Mouse (Mus musculus) retina, adult 2 months (tissue): Measurements from ENCODE around the gene Wiz.

Experiments used
- DNase-seq: peaks from one replicate; pipeline ENCODE4 v3.0.0-alpha.2; 2012; ENCODE audit warnings: low read depth, low spot score

Wiz gene

DNA sequence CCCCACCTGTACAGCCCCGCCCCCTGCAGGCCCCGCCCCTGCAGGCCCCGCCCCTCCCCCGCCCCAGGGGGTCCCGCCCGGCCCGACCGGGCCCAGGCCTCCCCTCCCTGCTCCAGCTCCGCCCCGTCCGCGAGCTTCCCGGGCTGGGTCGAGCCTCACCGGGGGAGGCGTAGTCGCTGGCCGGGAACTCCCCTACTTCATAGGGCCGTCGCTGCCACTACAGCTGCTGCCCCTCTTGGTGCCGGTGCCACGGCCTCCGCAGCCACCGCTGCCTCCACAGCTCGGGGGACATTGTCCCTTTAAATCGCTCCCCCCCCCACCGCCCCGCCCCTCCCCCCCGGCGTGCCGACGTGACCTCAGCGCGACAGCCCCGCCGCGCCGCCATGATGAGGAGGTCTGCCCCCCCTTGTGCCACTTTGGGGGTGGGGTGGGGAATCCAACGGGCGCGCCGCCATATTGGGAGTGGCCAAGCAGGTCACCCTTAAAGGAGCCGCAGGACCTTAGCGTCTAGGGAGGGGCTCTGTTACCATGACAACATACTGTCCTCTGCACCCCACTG lies at the start of gene Wiz:
Gene Wiz (minus strand): TSS at position 339 of the 559 bp plus-strand sequence.
- DNase-seq = peak; percentile 86

DNA sequence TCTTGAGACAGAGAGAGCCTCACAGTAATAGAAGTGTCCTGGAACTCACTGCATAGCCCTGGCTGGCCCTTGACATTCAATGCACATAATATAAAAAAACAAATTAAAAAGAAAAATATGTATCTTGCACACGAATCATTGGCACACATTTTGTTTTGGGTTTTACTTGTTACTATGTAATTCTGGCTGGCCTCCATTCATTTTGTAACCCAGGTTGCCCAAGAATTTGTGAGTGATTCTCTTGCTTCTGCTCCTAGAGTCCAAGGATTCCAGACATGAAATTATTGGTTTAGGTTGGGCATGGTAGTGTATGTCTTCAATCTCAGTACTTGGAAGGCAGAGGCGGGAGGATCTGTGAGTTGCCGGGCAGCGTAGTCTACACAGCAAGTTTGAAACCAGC lies 47.9 kb upstream of the Wiz start:
- no peak for DNase-seq

DNA sequence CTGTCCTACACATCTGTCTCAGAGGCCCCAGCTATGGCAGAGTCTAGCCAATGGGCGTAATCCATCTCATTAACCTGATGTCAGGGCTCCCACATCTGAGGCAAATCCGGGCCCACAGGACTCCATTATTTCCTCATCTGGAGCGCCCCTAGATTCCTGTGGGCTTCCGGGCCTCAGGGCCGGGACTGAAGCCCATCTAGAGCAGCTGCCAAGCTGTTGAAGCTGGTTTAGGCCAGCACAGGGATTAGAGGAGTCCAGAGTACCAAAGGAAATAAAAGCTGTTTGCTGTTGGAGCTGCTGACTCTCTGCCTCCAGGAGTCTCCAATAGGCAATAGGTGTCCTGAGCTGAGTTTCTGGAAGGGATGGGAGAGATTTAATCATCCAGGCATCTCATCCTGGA lies 45.9 kb upstream of the Wiz start:
- DNase-seq = no peak

GRCm38 (mm10) chr17:32434324-32434723 lies 45.1 kb upstream of the Wiz start:
- no peak for DNase-seq

DNA sequence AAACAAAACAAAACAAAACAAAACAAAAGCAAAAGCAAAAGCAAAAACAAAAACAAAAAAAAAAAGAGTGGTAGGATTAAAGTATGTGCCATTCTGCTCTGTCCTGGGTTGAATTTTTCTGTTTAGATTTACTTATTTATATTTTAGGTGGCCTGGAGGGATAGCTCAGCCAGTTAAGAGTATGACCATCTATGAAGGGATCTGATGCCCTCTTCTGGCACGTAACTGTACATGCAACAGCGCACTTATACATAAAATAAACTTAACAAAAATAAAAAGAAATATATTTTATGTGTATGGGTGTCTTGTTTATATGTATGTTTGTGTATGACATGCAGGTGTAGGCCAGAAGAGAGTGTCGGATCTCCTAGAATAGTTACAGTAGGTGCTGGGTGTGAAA lies 42.7 kb upstream of the Wiz start:
- no peak for DNase-seq

DNA sequence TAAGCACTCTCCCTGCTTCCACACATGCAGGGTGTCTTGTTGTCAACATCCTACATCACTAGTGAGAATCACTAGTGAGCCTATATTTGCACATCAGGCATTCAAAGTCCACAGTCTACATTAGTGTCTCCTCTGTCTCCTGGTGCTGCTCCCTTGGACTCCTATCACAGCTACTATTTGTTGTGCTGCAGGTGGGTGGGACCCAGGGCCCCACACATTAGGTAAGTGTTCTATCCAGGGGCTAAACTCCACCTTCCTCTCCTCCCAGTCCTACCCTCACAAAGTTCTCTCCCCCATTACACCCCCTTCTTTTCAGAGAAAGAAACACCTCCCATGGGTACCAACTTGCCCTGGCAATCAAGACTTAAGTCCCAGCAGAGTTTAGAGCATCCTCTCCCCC lies 37.4 kb upstream of the Wiz start:
- DNase-seq = no peak

DNA sequence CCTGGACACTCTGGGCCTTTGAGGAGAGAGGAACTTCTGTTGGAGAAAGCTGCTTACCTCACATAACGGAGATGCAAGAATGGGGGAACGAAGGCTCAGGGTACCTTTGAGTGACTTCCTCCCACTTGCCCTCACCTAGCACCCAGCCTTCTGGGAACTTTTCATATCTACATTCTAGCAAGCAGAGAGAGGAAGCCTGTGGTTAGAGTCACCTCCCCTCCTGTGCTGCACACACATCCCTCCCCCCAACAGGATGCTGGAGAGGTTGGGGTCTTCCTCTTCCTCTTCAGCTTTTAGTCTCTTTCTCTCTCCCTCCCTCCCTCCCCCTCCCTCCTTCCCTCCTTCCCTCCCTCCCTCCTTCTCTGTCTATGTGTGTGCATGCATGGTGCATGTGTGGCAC lies 34.8 kb upstream of the Wiz start, which contains the start of gene Pglyrp2:
Gene Pglyrp2 (minus strand): TSS at position 134 of the 400 bp plus-strand sequence.
- DNase-seq = no peak

DNA sequence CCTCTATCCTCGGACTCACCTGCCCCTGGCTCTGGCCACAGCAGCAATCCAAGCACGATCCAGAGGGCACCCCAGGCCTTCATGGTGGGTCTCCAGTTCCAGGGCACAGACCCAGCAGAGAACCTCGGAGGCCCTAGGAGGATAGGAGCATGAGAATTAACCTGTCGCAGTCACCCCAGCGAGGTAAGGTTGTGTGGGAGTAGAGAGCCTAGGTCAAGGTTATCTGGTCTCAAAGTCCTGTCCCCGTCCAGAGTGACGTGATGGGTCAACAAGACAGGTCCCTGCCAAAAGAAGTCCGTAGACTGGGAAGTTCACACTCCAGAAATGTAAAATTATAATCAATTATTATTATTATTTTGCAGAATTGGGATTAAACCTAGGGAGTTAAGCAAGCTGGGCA lies 31.5 kb upstream of the Wiz start:
- no peak for DNase-seq

- DNase-seq = no peak
Observed at GRCm38 (mm10) chr17:32419989-32420388, 30.8 kb upstream of the Wiz start.

DNA sequence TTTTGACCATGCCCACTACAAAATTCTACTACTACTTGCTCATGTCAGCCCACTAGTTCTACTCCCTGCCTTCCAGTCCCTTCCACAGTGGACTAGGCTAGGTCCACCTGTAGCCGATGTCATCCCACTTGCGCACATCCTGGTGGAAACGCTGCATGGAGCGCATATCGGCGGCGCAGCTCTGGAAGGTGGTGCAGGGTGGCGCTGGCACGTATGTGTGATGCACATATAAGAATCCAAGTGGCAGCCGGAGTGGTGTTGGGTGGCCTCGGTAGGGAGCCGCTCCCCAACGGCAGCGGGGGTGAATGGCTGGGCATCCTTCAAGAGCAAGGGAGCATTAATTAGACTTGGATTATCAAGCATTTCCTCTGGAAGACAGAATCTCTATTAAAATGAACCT lies 27.5 kb upstream of the Wiz start:
- no peak for DNase-seq

DNA sequence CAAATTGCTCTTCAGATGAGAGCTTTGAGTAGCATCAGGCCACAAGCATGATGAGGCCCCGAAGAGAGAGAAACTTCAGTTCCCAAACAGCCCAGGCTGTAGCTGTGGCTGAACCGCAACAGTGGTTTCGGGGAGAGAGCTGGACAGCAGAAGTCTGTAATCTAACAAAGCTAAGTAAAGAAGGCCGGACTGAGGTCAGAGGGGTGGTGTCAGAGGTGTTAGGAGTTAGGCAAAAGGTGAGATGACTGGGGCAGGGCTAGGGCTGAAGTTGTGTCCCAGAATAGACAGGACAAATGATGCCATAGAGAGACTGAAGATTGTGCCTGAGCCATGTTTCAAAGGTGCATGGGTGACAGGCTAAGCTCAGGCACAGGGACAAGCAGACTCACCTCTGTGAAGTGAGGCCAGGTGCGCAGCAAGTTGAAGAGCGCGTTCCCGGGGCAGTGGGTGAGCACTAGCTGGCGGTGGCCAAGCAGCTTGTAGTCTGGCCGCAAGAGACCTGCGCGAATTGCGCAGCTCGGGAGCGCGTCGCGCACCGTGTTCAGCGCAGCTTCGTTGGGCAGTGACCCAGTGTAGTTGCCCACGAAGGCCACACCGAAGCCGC lies 26.3 kb upstream of the Wiz start:
- no peak for DNase-seq

DNA sequence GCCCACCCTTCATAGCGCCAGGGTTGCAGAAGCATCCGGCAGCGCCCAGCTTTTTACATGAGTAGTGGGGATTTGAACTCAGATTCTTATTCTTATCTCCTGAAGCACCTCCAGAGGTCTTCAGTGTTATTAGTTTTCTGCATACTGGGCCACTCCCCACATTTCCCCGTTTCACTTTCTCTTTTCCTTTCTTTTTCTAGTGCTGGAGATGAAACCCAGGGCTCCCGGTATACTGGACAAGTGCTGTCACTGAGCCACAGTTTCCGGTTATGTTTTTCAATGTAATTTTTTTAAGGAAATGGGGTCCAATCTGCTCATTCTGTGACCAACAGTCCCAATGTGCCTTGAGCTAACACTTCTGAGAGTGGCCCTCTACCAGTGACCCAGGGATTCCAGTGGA lies 22.7 kb upstream of the Wiz start:
- no peak for DNase-seq

DNA sequence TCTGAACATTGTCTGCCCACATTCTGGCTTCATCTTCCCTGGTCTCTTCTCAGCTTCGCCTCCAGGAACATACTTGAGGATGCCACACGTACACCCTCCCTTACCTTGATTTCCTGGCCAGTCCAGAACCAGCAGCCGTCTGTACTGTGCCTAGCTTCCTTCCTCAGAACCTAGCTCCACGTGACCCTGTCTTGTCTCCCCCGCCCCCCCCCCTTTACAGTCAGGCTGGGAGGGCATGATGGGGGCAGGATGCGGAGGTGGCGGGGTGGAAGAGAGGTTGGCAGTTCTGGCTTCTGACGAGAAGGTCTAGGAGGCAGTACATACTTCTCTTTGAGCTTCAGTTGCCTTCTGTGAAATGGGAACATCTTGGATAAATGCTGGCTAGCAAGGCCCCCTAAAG lies 14.2 kb upstream of the Wiz start, which contains the start of gene Rasal3:
Gene Rasal3 (minus strand): TSS at position 167 of the 400 bp plus-strand sequence.
- no peak for DNase-seq

DNA sequence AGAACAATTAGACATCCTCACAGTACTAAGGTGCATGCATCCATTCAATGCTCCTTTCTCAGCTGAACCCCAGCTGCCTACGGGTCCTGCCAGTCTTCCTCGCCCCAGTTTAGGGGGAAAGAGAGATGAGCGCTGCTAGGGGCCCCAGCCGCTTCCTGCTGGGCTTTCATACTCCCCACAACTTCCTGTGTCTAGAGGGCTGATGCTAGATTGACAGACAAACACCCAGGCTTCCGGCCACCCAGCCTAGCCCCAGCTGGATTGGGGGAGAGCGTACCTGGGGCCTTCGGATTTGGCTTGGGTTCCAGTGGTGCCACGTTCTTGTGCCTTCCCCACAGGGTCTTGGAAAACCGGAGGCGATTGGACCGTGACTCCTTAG lies 13.5 kb upstream of the Wiz start:
- no peak for DNase-seq

- DNase-seq = no peak
Observed at GRCm38 (mm10) chr17:32402011-32402778, 13.0 kb upstream of the Wiz start.

DNA sequence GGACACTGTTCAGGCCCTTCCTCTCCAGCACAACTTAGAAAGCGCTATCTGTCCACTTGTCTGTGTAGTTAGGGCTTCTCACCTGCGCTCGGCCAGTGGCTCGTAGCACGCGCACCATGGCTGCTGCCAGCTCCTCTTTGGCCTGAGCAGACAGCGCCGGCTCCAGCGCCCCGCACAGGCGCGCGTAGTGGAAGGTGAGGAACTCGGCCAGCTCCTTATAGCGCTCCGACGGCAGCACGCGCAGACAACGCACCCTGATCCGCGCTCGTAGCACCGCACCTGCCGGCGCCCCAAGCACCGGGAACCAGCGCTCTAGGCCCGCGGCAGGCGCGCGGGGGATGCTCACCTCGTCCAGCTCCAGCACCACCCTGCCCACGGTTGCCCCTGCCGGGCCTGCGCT lies 7.0 kb upstream of the Wiz start:
- DNase-seq = no peak

DNA sequence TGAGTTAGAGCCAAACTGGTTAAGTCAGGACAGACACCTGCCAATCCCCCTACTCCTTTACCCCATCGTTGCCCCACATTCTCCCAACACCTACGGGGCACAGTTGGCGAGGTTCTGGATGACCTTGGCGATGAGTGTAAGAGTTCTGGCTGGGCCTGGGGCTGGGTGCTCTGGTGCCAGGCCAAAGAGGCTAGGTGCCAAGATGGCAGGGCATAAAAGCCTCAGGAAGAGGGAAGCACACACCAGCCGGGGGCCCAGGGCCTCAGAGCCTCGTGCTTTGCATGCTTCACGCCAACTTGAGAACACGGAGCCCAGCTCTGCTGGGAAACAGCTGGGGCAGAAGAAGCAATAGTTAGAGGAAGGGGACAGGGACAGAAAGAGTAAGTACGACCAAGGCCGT lies 4.7 kb upstream of the Wiz start:
- DNase-seq = no peak

DNA sequence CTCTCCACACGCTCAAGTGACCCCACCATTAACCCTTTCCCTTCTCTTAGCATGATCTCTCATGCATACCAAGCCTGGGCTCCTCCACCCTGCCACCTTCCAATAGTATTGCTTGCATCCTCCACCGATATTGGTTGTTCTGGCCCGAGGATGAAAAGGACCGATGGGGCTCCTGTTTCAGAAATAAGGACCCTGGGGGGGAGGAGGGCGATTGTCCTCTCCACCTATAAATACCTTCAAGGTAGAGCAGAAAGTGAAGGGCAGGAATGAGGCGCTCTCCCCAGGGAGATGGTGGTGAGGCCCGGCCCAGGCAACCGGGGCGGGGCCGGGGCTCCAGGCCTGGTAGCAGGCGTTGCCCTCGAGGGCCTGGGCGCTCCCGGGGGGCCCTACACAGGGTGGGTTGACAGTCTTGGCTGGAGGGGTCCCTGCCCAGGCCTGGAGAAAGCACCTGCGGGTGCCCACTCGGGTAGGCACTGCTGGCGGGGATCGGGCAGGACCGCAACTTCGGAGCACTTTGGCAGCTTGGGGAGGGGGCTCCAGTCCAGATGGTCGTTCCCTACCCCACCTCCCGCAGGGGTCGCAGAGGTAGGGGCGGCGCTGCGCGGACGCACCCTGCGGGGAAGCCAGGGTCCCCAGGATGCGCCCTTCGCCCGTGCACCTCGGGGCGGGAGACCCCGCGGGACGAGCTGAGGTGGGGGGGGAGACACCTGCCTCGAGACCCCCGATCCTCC lies 704 bp downstream of the Wiz start:
- DNase-seq = no peak

DNA sequence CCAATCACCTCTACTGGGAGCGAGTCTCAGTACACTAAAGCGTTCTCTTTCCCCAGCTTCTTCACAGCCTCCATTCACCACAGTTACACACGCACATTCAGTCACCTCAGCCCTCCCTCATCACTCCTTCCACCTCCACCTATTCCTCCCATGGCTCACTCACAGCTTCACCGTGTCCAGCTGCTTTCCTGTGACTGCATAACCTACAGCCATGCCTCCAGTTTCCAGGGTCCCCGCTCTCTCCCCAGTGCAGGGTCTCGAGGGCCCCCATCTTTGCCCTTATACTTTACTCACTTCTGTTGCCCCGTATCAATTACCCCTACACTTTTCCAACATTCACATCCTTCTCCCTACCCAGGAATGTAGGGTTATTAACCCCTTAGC lies 1.3 kb downstream of the Wiz start:
- DNase-seq = no peak

DNA sequence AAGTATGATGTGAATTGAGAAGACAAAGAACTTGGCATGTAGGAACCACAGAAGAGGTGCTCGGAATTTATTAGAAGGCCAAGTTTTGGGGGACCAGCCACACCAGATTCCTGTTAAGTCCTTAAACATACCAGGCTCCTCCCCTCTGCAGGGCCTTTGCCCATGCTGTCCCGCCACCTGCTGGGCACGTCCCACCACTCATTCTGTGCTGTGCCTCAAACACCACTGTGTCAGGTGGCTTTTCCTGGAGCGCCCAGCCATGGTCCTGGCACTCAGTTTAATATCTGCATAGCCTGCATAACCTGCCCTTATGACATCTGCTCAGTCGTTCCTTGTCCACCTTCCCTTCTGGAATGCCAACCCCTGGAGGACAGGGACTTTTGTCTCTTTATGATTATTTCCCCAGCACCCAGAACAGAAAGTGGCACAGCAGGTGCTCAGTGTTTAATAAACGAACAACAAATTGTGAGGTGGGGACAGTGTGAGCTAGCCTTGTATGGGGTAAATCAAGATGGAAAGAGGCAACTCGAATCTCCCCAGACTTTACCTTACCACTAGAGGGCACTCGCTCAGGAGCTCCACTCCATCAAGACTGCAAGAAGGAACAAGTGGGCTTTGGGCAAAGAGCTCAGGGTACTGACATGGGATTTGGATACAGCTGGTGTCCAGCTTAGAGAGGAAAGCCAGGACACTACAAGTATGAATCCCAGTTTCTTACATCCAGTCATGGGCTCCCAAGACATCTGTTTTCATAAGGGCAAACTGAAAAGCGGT lies 2.4 kb downstream of the Wiz start:
- DNase-seq = no peak

DNA sequence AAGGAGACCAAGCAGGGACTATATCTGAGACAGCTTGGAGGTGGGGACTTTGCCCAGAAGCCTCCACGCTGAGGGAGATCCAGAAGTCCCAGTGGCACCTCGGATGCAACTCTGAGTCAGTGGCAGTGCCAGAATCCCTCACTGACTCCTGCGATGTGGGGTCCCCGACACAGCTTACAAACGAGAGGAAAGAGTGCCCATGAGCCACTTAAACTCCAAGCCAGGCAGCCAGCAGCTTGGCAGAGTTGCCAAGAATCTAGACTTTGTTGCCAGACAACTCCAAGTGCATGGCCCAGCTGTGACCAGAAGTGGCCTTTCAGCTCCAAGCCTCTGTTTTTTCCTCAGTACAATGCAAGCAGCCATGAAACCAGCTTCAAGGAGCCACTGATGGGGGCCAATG lies 5.6 kb downstream of the Wiz start:
- no peak for DNase-seq

GRCm38 (mm10) chr17:32382576-32382975 lies 6.7 kb downstream of the Wiz start:
- no peak for DNase-seq
